Mouse (Mus musculus) right cerebral cortex, adult 2 months (tissue): ENCODE results near the gene Mybpc2.

Source experiments
- DNase-seq, 2 experiments: peaks; one replicate each; pipeline ENCODE4 v3.0.0; 2021 to 2022; ENCODE audit warnings: low spot score in 2 of 2

Gene Mybpc2

GRCm38 (mm10) chr7:44525126-44525832 lies 823 bp upstream of the Mybpc2 start:
- peak; percentile 32 to 33 for DNase-seq

GRCm38 (mm10) chr7:44523056-44523455 lies 1.4 kb downstream of the Mybpc2 start:
- DNase-seq: no peak

GRCm38 (mm10) chr7:44521710-44522109 lies 2.7 kb downstream of the Mybpc2 start:
- peak; percentile 28 to 48 for DNase-seq

- no peak for DNase-seq
Measured at GRCm38 (mm10) chr7:44520990-44521389, 3.5 kb downstream of the Mybpc2 start.

GRCm38 (mm10) chr7:44519240-44519913 lies 5.1 kb downstream of the Mybpc2 start:
- DNase-seq: no peak

- DNase-seq: no peak
Measured at GRCm38 (mm10) chr7:44507491-44507890, 17.0 kb downstream of the Mybpc2 start.

- peak; percentile 80 to 87 for DNase-seq
Measured at GRCm38 (mm10) chr7:44501563-44502115, 22.8 kb downstream of the Mybpc2 start.

- DNase-seq: no peak
Measured at GRCm38 (mm10) chr7:44500046-44500445, 24.4 kb downstream of the Mybpc2 start.

- no peak for DNase-seq
Measured at GRCm38 (mm10) chr7:44498922-44499321, 25.5 kb downstream of the Mybpc2 start.

- DNase-seq: no peak
Measured at GRCm38 (mm10) chr7:44497361-44498055, 26.9 kb downstream of the Mybpc2 start.

GRCm38 (mm10) chr7:44496771-44497109 lies 27.7 kb downstream of the Mybpc2 start:
- no peak for DNase-seq

GRCm38 (mm10) chr7:44495992-44496770 lies 28.3 kb downstream of the Mybpc2 start, which contains the start of the genes Emc10 and Fam71e1:
Gene Emc10, minus strand, starts transcription at chr7:44496529.
Gene Fam71e1, plus strand, starts transcription at chr7:44496581.
- DNase-seq: peak; percentile 98 to 99

GRCm38 (mm10) chr7:44495086-44495485 lies 29.4 kb downstream of the Mybpc2 start:
- no peak for DNase-seq

- DNase-seq: no peak
Measured at GRCm38 (mm10) chr7:44494681-44495080, 29.8 kb downstream of the Mybpc2 start.

GRCm38 (mm10) chr7:44492166-44492826 lies 32.2 kb downstream of the Mybpc2 start:
- DNase-seq: no peak

- no peak for DNase-seq
Measured at GRCm38 (mm10) chr7:44491391-44491790, 33.1 kb downstream of the Mybpc2 start.

- no peak for DNase-seq
Measured at GRCm38 (mm10) chr7:44490281-44490680, 34.2 kb downstream of the Mybpc2 start.

GRCm38 (mm10) chr7:44488545-44488944 lies 35.9 kb downstream of the Mybpc2 start:
- no peak for DNase-seq

GRCm38 (mm10) chr7:44487936-44488335 lies 36.5 kb downstream of the Mybpc2 start:
- no peak for DNase-seq

GRCm38 (mm10) chr7:44486927-44487575 lies 37.4 kb downstream of the Mybpc2 start:
- no peak for DNase-seq
